8 mouse cellular contexts compared by ENCODE assay signal in genomic region chr6:34511410-34511809, GRCm38 (mm10). TPM values are rescaled to one million over a fixed set of nuclear protein-coding genes. Genes with fewer than 3 reads are reported as not detected.
DNase-seq lines count a peak whose midpoint lies in the region; ATAC-seq and TF ChIP-seq lines count a peak whose summit lies in the region.

No protein-coding gene starts in this region.

- H3K27me3 ChIP-seq in hindbrain, postnatal 0 days (ENCODE audit: insufficient read depth, low read length) = no peaks in the 10 kb centered on the region
- no peaks in the 10 kb centered on the region for H3K27me3 ChIP-seq in midbrain, embryonic 14.5 days (ENCODE audit: control insufficient read depth, insufficient read depth, low read length)

- 39% methylated on average over 2 of the region's 2 CpGs for WGBS in hindbrain, postnatal 0 days
- 72% methylated on average over 2 of the region's 2 CpGs for WGBS in midbrain, embryonic 14.5 days

- no peak overlapping the region for H3K27ac ChIP-seq in hindbrain, postnatal 0 days
- no peak overlapping the region for H3K27ac ChIP-seq in midbrain, embryonic 14.5 days (replicated peaks; ENCODE audit: low read depth, low read length)

- no peaks in the 10 kb centered on the region for H3K9me3 ChIP-seq in hindbrain, postnatal 0 days (ENCODE audit: low read length)
- no peaks in the 10 kb centered on the region for H3K9me3 ChIP-seq in midbrain, embryonic 14.5 days (ENCODE audit: control insufficient read depth, low read length)

- peak; percentile 77 for TF ChIP-seq CTCF in hindbrain, postnatal 0 days (IDR thresholded peaks at IDR 0.05; ENCODE audit: low read depth)

- no peaks in the 10 kb centered on the region for H3K36me3 ChIP-seq in hindbrain, postnatal 0 days (ENCODE audit: insufficient read depth, low read length)
- peaks cover 2% of the 10 kb centered on the region; the same call in 1 of the 2 replicates for H3K36me3 ChIP-seq in midbrain, embryonic 14.5 days (ENCODE audit: control insufficient read depth, insufficient read depth, low read length)

- peak; percentile 94 for ATAC-seq in hindbrain, postnatal 0 days
- ATAC-seq in midbrain, embryonic 14.5 days (ENCODE audit: low FRiP score, low TSS enrichment) = peak; percentile 77

- no peak overlapping the region for H3K4me3 ChIP-seq in hindbrain, postnatal 0 days (ENCODE audit: low read length)
- no peak overlapping the region for H3K4me3 ChIP-seq in midbrain, embryonic 14.5 days (replicated peaks; ENCODE audit: low read depth, low read length)

- DNase-seq in cerebellum, postnatal 25 days = peak; percentile 17 to 25
- no peak for DNase-seq in cerebellum, adult 8-10 months
- peak; percentile 52 for DNase-seq in A20 (ENCODE audit: low read depth, low spot score)
- peak; percentile 78 for DNase-seq in embryo, embryonic 10.5 days (ENCODE audit: low spot score)
- DNase-seq in hindbrain, postnatal 0 days (ENCODE audit: low spot score) = peak; percentile 82
- peak; percentile 79 for DNase-seq in midbrain, embryonic 14.5 days
- no peak for DNase-seq in urinary bladder, postnatal 25 days (ENCODE audit: low spot score)
- no peak for DNase-seq in right cerebral cortex, postnatal 36 days (ENCODE audit: low spot score in 2 of 2)

- no peaks in the 10 kb centered on the region for H3K4me1 ChIP-seq in hindbrain, postnatal 0 days (ENCODE audit: insufficient read depth, low read length)
- no peaks in the 10 kb centered on the region for H3K4me1 ChIP-seq in midbrain, embryonic 14.5 days (ENCODE audit: control insufficient read depth, insufficient read depth, low read length)

- H3K4me2 ChIP-seq in hindbrain, postnatal 0 days (ENCODE audit: low read depth, low read length) = no peak overlapping the region
- H3K4me2 ChIP-seq in midbrain, embryonic 14.5 days (ENCODE audit: low read length) = no peak overlapping the region

- no peak overlapping the region for H3K9ac ChIP-seq in hindbrain, postnatal 0 days (replicated peaks; ENCODE audit: low read length)
- H3K9ac ChIP-seq in midbrain, embryonic 14.5 days (replicated peaks; ENCODE audit: low read length) = no peak overlapping the region

RNA-seq across cellular contexts. Expression of gene Bpgm, which starts 35.4 kb away (rescaled TPM):
- 35.5 and 43.2 TPM in 2 replicates for total RNA-seq in hindbrain, postnatal 0 days (2014; rRNA removed)
- 72.9 and 73.9 TPM in 2 replicates for polyA plus RNA-seq in hindbrain, postnatal 0 days (2015; fragmentation: Nextera tagmentation; extraction: Ambion mirVana)
- polyA plus RNA-seq in midbrain, embryonic 14.5 days (2014; fragmentation: Nextera tagmentation; extraction: Ambion mirVana) = 94.2 and 94.6 TPM in 2 replicates

Comparison
In these comparisons a context has a peak if more than half of its experiments do, and no peak if none do; other contexts are left out.
1. DNase-seq: peak in cerebellum, postnatal 25 days (2 of 2), A20 (single experiment), embryo, embryonic 10.5 days (single experiment), hindbrain, postnatal 0 days (single experiment) and midbrain, embryonic 14.5 days (single experiment); none in cerebellum, adult 8-10 months (single experiment), urinary bladder, postnatal 25 days (single experiment) and right cerebral cortex, postnatal 36 days (0 of 2).